Mouse (Mus musculus) thymus, postnatal 0 days (tissue): ENCODE data around the gene Tmem41b. TPM values are rescaled to one million over a fixed set of nuclear protein-coding genes. Genes with fewer than 3 reads are reported as not detected.

Experiments used
- DNase-seq: peaks from one replicate; pipeline ENCODE4 v3.0.0-alpha.2; 2015; ENCODE audit warnings: low spot score
- polyA plus RNA-seq: library from polyadenylated mRNA; unstranded; fragments of >200 nt; fragmentation: Nextera tagmentation; extraction: Ambion mirVana; gene quantifications from 2 replicates; pipeline ENCODE4 v1.2.1, GENCODE M21; 2015

Gene Tmem41b
- polyA plus RNA-seq, 1 experiment from 2014 or later: 48.8 TPM

GRCm38 (mm10) chr7:109924965-109925364, 61.8 kb downstream of the Tmem41b start:
- DNase-seq: no peak

GRCm38 (mm10) chr7:109922889-109923288, 63.8 kb downstream of the Tmem41b start:
- no peak for DNase-seq

Other genes with a start within 250 kb of the Tmem41b start
- 70.3 and 74.9 TPM in 2 replicates for gene Tmem9b, start 234.1 kb downstream of the Tmem41b start, polyA plus RNA-seq
- 0.15 and 0.30 TPM in 2 replicates for gene Nrip3, start 204.9 kb downstream of the Tmem41b start, polyA plus RNA-seq
- 0.06 TPM in 1 of 2 replicates, not detected in the other for gene Scube2, start 121.2 kb downstream of the Tmem41b start, polyA plus RNA-seq
- gene Dennd5a, start 26.5 kb downstream of the Tmem41b start, polyA plus RNA-seq: 9.4 and 9.5 TPM in 2 replicates
- 24.6 and 27.0 TPM in 2 replicates for gene Ipo7, start 31.3 kb upstream of the Tmem41b start, polyA plus RNA-seq
- 21.6 and 21.9 TPM in 2 replicates for gene Zfp143, start 74.3 kb upstream of the Tmem41b start, polyA plus RNA-seq
- 15.9 and 17.0 TPM in 2 replicates for gene Wee1, start 135.1 kb upstream of the Tmem41b start, polyA plus RNA-seq
- 24.7 and 25.5 TPM in 2 replicates for gene Swap70, start 234.8 kb upstream of the Tmem41b start, polyA plus RNA-seq